Mouse (Mus musculus): Measurements from ENCODE around the gene Syt2.

Syt2 gene

DNA sequence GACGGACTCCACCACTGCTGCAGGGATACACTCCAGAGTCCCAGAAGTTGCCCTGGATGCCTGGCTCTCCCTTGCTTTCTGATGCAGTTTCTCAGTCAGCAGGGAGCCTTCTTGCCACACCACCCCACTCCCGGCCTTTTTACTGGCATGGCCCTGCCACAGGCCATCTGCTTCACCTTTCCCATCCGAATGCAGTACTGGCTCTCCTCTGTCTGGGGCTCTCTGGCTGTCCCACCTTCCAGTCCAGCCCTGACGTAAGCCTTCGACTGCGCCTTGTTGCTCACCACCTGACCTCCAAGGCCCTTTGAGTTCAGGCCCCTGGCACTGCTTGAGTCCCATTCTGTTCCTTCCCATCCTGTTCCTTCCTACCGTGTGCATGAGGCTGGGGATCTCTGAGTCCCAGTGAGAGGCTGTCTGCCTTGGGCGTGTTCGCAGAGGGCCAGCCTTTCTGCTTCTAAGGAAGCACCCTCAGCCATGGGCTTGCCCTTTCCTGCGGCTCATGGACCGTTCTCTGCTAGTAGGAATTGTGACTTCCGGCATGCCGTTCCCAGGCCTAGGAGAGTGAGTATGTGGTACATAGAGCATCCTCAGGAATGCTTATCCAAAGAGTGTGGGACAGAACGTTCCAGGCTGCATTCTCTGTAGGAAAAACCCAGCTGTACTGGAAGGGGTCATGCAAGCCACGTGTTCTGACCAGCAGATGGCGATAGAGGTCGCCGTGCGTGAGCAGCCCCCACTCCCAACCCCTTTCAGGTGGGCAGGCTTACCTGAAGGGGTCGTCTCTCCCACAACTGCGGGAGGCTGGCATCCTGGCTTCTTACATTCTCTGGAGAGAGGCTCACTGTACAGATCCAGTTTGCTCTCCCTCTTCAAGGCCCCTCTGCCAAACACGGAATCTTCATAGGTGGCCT is 58.2 kb downstream of the Syt2 start:
- DNase-seq (ENCODE audit: low read depth, low spot score) = peak; percentile 61

DNA sequence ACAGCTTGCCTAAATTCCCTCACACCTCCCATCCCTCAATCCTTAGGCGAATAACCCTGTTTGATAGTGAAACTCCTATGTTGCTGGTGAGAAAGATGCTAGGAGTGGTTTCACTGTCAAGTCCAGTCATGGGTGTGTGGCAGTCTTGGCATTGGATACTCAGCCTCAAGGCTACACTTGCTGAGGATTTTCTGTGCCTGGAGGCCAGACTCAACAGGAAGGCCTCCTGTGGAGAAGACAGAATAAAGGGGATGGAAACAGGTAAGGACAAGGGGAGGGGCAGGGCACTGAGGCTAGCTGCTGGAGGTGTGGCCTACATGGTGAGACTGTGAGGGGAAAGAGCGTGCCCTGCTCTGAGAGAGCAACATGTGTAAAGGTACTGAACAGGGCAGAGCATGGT is 60.1 kb downstream of the Syt2 start:
- DNase-seq (ENCODE audit: low read depth, low spot score) = no peak

DNA sequence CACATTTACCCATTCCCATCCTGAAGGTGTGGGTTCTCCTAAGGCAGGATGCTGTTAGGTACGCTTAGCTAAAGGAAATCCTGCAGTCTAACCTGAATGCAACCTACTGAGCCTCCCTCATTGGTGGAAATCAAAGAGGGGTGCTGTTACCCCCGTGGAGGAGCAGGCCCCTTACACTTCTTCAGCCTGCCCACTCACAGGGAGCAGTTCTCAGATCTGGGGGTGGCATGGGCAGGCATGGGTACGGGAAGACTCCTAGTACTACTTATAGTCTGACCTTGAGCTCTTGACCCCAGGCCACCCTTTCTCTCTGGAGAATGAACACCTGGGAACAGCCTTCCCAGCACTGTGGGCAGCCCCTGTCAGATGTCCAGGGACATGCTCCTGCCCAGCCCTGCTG is 61.0 kb downstream of the Syt2 start:
- no peak for DNase-seq (ENCODE audit: low read depth, low spot score)

DNA sequence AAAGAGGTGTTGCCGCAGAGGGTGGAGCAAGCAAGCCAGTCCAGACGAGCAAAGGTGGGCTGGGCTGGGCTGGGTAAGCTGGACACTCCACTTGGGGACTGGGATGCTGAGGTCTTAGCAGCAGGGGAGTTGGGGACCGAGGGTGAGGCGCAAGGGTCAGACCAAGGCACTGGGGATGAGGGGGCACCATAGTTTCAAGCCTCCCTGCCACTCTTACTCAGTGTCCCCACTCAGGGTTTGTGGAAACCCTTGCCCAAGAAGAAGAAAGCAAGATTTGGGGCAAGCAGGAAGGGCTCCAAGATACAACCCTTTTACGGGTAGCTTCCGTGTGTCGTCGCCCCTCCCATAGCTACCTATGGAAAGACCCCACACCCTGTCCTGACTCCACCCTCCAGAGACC is 61.8 kb downstream of the Syt2 start:
- no peak for DNase-seq (ENCODE audit: low read depth, low spot score)

DNA sequence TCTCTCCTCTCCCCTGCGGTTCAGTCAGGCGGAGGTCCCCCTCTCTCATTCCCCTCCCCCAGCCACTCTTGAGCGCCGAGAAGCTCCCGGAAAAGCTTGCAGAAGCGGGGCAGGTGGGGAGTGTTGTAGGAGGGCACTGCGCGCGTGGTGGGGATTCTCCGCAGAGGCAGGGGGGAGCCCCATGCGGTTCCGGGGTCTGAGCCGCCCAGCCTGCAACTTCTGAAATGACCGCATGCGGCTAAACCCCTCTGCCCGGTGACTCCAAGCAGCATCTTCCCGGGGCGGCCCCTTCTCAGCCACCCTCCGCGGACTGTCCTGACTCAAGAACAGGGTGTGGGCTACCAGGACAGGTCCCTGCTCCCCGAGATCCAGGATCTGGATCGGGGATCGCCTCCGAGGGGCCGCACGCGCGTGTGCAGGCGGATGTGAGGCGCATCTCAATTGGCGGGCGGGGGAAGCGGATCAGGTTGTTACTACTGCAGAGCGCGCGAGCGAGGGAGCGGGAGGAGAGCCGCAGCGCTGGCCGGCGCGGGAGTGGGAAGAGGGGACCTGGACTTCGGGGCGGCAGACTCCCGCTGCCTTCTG is 62.4 kb downstream of the Syt2 start:
- no peak for DNase-seq (ENCODE audit: low read depth, low spot score)

DNA sequence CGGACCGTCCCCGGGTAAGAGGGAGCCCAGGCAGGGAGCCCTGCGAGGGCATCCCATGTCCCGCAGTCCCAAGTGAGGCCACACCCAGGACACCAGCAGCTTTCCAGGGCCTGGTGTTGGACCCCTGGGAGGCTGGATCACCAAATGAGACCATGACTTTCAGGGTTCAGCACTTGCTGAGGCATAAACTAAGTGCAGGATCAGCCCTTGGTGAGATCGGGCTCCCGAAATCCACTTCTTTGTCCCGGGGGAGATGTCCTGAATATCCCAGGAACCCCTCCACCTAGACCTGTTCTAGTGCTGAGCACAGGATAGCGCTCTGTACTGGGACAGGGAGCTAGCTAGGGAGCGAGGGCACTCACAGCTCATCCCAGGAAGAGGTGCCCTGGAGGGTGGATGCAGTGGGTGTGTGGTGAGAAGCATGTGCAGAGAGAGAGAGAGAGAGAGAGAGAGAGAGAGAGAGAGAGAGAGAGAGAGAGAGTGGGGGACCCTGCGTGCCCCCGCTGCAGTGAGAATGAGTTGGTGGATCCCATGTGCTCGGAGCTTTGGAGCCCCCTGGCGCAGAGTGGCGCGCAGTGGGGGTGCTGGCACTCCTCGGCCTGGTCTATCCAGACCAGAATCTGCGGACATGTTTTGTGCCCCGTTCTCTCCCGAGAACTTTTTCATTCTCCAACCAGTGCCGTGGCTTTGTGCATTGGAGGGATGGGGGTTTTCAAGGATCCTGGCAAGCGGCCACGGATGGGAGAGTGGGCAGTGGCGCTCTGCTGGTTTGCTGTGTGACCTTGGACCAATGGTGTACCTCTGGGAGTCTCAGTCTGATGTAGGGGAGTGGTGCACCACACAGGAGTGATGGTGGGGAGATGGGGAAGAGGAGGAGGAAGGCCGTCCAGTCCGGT is 63.2 kb downstream of the Syt2 start:
- no peak for DNase-seq (ENCODE audit: low read depth, low spot score)

DNA sequence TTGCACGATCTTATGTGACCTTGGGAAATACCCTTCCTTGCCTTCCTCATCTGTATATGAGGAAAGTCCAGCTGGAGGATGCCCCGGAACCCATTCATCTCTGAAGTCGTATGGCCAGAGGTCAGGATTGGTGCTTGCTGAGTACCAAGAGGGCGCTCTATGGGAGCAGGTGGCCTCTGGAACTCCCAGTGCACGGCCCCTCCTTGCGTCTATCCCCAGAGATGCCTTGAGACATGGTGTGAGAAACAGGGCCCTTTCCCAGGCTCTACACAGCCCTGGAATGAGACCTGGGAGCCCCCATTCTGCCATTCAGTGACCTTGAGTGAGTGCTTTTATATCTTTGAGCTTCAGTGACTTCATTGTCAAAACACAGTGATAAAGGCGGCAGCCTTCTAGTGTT is 64.6 kb downstream of the Syt2 start:
- DNase-seq (ENCODE audit: low read depth, low spot score) = no peak

DNA sequence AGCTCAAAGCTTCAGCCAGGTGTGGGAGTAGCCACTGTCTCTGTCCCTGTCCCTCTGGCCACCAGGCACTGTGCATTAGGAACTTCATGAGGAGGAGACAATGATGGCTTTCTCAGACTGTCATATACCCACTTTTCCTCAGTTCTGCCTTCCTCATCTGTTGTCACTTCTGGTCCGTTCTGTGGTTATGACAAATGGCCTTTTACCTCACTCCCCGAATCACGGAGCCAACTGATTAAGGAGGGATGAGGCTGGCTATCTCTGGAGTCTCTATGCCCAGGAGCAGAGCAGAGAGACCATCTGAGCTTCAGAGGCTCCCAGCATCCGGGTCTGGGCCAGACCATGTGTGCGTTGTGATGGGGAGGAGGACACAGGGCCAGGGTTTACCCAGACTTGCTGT is 65.2 kb downstream of the Syt2 start:
- DNase-seq (ENCODE audit: low read depth, low spot score) = no peak

DNA sequence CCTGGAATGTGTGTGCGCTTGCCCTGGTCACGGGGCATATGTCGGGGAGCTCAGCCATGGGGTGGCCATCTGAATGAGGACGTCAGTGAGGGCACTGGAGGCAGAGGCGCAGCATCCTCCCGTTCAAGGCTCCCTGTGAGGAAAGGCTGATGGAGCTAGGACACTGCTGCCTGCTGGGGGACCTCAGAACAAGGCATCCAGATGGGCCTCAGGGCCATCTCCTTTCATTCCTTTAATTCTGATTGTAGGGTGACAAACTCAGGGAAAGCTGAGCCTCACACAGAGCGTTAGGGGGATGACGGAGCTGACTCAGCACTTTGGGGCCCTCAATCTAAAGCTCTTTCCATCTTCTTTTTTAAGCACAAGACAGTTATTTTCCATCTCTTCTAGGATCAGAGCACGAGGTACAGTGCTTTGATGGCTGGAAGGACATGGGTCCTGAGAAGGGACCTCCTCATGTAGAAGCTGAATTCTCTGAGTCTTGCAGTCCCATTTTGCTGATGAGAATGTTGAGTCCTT is 66.4 kb downstream of the Syt2 start:
- DNase-seq (ENCODE audit: low read depth, low spot score) = no peak

DNA sequence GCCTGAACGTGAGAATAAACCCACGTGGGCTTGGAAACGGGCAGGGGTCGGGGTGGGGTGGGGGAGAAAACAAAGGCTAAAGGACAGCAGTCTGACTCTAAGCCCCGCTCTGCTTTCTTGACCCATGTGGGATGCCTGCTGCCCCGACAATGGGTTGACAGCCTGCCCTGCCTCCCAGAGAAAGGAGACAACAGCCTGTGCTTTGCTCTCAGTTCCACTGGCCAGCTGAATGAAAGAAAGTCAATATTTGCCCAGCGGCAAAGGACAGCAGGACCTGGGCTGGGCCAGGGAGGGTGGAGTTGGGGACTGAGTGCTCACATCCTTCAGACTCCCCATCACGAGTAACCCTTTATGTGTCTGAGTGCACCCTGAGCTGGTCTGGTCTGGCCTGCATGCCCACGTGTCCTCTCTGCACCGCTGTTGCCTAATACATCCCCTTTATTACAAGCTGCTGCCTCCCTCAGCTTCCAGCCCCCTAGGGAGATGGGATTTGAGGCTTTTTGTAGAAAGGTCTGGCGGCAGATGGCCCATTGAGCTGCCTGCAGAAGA is 67.0 kb downstream of the Syt2 start:
- no peak for DNase-seq (ENCODE audit: low read depth, low spot score)

DNA sequence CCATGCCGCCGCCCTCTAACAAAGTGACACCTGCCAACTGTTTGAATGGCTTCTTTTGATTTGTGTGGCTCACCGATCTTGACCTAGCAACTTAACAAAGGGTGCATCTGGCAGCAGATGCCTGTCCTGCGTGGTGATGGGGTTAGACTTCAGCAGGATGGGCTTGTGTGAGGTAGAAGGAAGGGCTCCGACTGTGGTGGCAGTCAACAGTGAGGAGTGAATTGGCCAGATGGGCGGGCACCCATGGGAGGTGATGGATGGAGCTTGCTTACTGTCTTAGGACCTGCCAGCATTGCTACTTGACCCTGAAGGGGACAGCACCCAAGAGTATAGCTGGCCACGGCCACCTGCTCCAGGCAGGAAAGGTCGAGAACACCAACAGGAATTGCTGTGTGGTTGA is 67.7 kb downstream of the Syt2 start:
- DNase-seq (ENCODE audit: low read depth, low spot score) = no peak

DNA sequence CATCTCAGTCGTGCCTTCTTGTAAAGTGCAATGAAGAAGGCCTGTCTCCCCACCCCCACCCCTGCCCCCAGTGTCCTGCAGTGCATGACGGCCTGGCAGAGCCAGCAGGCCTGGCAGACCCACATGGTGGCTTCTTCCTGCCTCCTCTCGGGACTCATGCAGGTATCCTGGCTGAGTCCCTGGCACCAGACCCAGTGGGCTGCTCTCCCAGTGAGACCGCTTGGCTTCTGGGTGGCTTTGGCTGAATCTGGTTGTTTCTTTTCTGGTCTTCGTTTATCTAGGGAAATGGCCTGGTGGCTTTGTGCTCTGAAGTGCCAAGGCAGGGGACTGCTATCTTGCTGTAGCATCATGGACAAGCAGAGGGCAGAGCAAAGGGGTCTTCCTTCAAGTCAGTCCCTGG is 68.6 kb downstream of the Syt2 start:
- no peak for DNase-seq (ENCODE audit: low read depth, low spot score)

DNA sequence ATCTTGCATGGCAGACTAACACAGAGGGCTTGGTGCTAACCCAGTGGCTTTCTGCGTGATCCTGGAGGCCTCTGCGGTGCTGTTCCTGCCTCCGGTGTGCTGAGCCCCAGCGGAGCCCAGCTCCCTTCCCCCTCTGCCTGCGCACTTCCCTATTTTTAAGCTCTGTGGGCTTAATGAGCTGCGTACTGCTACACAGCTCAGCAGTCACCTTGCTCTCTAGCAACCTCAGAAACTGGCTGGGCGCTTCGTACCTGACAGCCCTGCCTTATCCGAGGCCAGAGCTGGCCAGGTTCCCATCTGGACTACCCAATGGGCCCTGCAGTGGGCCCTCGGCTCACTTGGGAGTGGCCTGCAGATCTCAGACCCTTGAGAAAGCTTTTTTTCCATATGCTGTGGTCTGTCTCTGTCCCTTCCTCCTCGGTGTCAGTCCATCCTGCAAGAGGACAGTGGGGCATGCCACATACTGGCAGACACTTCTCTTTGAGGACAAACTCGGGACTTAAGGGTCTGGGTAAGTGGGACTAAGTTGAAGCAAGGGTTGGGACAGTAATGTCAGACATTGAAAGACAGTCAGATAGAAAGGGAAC is 73.3 kb downstream of the Syt2 start:
- DNase-seq (ENCODE audit: low read depth, low spot score) = no peak

DNA sequence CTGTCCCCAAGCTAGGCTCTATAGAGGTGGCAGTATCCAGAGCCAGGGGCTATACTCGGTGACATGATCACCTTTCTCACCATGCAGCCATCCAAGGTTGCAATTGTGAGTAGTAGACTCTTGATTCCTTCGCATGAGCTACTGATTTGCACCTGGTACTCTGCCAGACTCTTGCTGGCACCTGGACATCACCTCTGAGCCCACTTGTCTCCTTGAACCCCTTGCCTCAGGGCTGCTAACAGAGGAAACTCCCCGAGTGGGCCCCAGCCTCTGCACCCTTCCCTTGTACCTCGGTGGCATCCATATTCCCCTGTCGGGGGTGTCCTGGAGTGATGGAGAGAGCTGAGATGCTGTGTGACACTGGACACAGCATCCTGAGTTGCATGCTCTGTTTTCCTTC is 75.0 kb downstream of the Syt2 start:
- no peak for DNase-seq (ENCODE audit: low read depth, low spot score)

DNA sequence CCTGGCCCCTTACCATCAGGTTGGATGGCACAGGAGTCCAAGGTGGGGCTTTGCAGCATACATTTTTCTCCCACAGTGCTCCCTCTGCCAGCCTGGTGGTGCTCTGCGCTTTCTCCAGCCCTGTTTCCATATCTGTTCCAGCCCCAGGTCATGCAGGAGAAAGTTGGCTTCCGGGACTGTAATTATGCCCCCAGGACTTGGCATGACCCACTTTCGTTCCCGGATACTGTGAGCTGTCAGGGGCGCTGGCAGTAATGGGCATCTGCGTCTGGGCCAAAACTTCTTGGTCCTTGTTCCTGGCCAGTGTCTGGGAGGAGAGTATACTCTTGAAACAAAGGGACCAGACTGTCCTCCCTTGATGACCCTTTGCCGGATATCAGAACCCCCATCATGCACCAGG is 76.4 kb downstream of the Syt2 start:
- no peak for DNase-seq (ENCODE audit: low read depth, low spot score)

DNA sequence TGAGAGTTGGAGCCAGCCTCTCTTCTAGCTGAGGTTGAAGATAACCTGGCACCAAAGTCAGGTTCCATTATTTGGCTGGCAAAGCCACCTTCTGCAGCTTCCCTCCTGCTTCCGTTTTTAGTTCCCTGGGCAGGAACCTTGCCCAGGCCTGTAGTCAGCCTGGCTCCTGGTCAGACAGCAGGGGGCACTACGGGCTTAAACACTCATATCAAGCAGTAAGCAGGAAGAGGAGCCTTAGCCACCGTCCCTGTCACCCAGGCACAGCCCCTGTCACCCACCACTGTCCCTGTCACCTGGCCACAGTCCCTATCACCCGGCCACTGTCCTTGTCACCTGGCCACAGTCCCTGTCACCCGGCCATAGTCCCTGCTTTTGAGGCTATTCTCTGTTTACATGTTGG is 78.8 kb downstream of the Syt2 start:
- DNase-seq (ENCODE audit: low read depth, low spot score) = no peak

DNA sequence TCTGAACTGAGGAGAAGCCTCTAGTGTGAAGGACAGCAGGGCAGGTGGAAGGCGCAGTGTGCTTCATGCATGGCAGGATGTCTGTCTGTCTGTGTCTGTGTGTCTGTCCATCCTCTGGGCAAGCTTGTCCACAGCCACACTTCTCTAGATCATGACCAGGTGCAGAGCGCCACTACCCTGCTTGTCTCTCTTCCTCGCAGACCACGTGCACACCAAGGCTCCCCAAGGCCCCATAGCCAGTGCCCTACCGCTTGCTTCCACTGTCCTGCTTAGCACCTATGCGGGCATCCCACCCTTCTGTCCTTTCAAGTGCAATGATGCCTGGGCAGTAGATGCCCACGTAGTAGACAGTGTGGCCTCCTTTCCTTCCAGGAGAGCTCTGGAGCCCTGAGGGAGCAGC is 80.0 kb downstream of the Syt2 start:
- DNase-seq (ENCODE audit: low read depth, low spot score) = no peak

DNA sequence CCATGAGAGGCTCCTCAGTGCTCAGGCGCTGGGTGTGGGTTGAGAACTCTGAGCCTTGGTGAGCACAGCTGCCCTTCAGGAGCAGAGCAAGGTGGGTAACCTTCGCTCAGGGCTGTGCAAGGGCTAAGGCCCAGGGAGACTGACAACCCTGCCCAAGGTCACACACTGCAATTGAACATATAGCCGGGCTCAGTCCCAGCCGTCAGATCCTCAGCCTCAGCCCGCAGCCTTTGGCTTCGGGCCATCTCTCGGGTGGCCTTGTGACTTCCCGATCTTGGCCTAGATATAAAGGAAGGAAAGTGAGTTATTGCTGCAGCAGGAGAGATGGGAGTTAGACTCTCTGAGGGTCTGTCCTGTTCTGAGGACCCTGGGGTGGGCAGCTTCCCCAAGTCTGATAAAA is 80.8 kb downstream of the Syt2 start:
- no peak for DNase-seq (ENCODE audit: low read depth, low spot score)

DNA sequence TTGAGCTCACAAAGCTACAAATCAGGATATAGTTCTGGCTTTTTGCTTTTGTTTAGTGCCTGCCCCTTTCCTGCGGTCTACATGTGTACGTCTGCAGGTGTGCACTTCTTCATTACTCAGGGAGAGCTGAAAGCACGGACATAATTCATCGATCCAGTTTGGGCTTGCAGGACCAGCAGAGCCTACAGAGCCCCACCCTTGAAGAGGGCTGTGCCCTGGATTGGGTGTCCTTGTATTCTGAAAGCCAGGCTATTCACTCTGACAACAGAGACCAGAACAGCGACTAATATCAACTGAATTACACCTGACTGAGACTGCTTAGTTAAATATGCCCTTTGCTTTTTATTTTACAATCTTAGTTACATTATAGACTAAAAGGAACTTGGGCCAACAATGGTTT is 87.2 kb downstream of the Syt2 start:
- DNase-seq (ENCODE audit: low read depth, low spot score) = no peak

DNA sequence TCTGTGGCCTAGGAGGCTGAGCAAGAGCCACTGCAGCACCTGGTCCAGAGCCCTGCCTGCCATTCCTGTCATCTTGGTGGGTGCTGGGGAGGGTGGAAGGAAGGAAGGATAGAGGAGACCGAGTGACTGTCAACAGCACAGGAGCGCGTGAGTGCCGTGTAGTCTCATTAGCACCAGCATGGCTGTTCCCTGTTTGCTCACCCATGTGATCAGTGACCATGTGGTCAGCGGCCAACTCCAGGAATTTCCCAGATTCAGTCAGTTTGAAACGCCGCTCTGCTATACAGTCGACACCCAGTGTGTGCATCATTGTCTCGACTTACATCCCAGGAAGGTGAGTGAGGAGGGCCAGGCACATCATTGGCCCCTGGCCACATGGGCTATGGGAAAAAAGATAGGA is 91.0 kb downstream of the Syt2 start:
- no peak for DNase-seq (ENCODE audit: low read depth, low spot score)

DNA sequence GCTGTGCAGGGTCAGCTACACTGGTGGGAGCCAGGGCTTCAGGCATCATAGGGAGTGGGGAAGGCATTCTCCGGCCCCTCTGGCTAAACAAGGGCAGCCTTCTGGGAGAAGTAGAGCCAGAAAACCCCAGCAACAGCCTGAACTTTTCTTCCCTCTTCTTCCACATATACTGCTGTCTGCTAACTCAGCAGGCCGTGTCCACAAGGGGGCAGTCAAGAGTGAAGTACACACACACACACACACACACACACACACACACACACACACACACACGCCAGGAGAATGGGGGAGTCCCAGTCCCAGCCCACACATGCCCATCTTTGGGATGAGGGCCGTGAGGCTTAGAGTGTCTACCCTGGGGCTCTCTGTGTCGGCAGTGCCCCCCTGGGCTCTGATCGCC is 95.0 kb downstream of the Syt2 start:
- no peak for DNase-seq (ENCODE audit: low read depth, low spot score)
